Mouse (Mus musculus) intestine, embryonic 14.5 days (tissue): Measurements from ENCODE around the gene Zar1. TPM values are rescaled to one million over a fixed set of nuclear protein-coding genes. Genes with fewer than 3 reads are reported as not detected.
"Not testable (repeated sequence)": the region's sequence is repeated elsewhere in the genome, so short reads cannot be mapped to it uniquely, and the experiment has no call there.

ENCODE experiments used
- ATAC-seq: fragments of 200-750 bp; cut with Nextera tagmentation; replicated peaks from 2 replicates; pipeline ENCODE4 v1.8.0; 2017; ENCODE audit warnings: low read depth, moderate number of reproducible peaks, moderate TSS enrichment, moderate library complexity; ENCODE audit not compliant: low FRiP score, low TSS enrichment
- DNase-seq: peaks from one replicate; pipeline ENCODE4 v3.0.0-alpha.2; 2018; ENCODE audit warnings: low spot score
- H3K27ac ChIP-seq: fragments of 300-500 bp; sonication (generic); 2 replicates; pipeline ENCODE4 v1.5.1; 2014; ENCODE audit warnings: low read depth, mild to moderate bottlenecking, control low read depth
- H3K27me3 ChIP-seq: fragments of 300-500 bp; sonication (generic); replicated peaks from 2 replicates; pipeline ENCODE4 v1.6.1; 2014; ENCODE audit warnings: low read length, control low read depth; ENCODE audit not compliant: control insufficient read depth, insufficient read depth
- H3K36me3 ChIP-seq: fragments of 300-500 bp; sonication (generic); 2 replicates; pipeline ENCODE4 v1.6.1; 2014; ENCODE audit warnings: low read length, control low read depth; ENCODE audit not compliant: control insufficient read depth, insufficient read depth
- H3K4me1 ChIP-seq: fragments of 300-500 bp; sonication (generic); replicated peaks from 2 replicates; pipeline ENCODE4 v1.6.1; 2014; ENCODE audit warnings: low read length, control low read depth, mixed read lengths; ENCODE audit not compliant: control insufficient read depth, insufficient read depth
- H3K4me2 ChIP-seq: fragments of 300-500 bp; sonication (generic); 2 replicates; pipeline ENCODE4 v1.6.1; 2014; ENCODE audit warnings: low read length
- H3K4me3 ChIP-seq: fragments of 300-500 bp; sonication (generic); 2 replicates; pipeline ENCODE4 v1.5.1; 2014; ENCODE audit warnings: low read depth, low read length, control low read depth, mixed read lengths
- H3K9ac ChIP-seq: fragments of 300-500 bp; sonication (generic); 2 replicates; pipeline ENCODE4 v1.6.1; 2014; ENCODE audit warnings: mild to moderate bottlenecking, low read length
- H3K9me3 ChIP-seq: fragments of 300-500 bp; sonication (generic); 2 replicates; pipeline ENCODE4 v1.6.1; 2016; ENCODE audit warnings: low read length, control low read depth; ENCODE audit not compliant: control insufficient read depth
- WGBS: fragments of 180-500 bp; shearing (Covaris S2); extraction: QIAGEN DNeasy Blood & Tissue Kit; methylation state at CpG from one replicate; pipeline ENCODE4 v1.1.7; 2014; 5-methylcytosine and 5-hydroxymethylcytosine counted together
- polyA plus RNA-seq: library from polyadenylated mRNA; unstranded; fragments of >200 nt; fragmentation: Nextera tagmentation; extraction: Ambion mirVana; gene quantifications from 2 replicates; pipeline ENCODE4 v1.2.1, GENCODE M21; 2014

Gene Zar1
- polyA plus RNA-seq, result not detected in 2 replicates

GRCm38 (mm10) chr5:72580970-72581332 is at the start of gene Zar1:
TSS of gene Zar1 (minus strand) at chr5:72581254.
- H3K9me3 ChIP-seq, ATAC-seq, H3K4me1 ChIP-seq, H3K27ac ChIP-seq, H3K36me3 ChIP-seq, DNase-seq: not testable (repeated sequence)
- H3K27me3 ChIP-seq, result peaks cover 14% of the 10 kb centered on the region
- WGBS, result 13% methylated on average over 17 of the region's 21 CpGs
- H3K4me2 ChIP-seq, result peak within 1 kb of the TSS; percentile 69
- H3K4me3 ChIP-seq, result peak within 1 kb of the TSS; percentile 40
- H3K9ac ChIP-seq, result peak within 1 kb of the TSS; percentile 25; the same call in 1 of the 2 replicates

GRCm38 (mm10) chr5:72630026-72630425 is 49.0 kb upstream of the Zar1 start:
- Histone ChIP-seq H3K4me1 (no peaks in the 10 kb centered on the region), H3K4me2 (no peak overlapping the region), H3K9ac (no peak overlapping the region), H3K27ac (no peak overlapping the region), H3K4me3 (no peak overlapping the region), H3K36me3 (no peaks in the 10 kb centered on the region), H3K9me3 (no peaks in the 10 kb centered on the region), H3K27me3 (no peaks in the 10 kb centered on the region)
- DNase-seq, result no peak
- 91% methylated on average over 6 of the region's 6 CpGs for WGBS
- no peak for ATAC-seq

GRCm38 (mm10) chr5:72621022-72621421 is 40.0 kb upstream of the Zar1 start:
- H3K9ac ChIP-seq, result no peak overlapping the region
- DNase-seq, result no peak
- no peak overlapping the region for H3K4me3 ChIP-seq
- H3K27ac ChIP-seq, result no peak overlapping the region
- no peak overlapping the region for H3K4me2 ChIP-seq
- WGBS, result 86% methylated on average over 1 of the region's 1 CpGs
- no peaks in the 10 kb centered on the region for H3K36me3 ChIP-seq
- H3K4me1 ChIP-seq, result no peaks in the 10 kb centered on the region
- H3K27me3 ChIP-seq, result no peaks in the 10 kb centered on the region
- no peaks in the 10 kb centered on the region for H3K9me3 ChIP-seq
- no peak for ATAC-seq

- WGBS, result 84% methylated on average over 4 of the region's 4 CpGs
- no peak for ATAC-seq
Measured at GRCm38 (mm10) chr5:72617413-72617812, 36.4 kb upstream of the Zar1 start.

GRCm38 (mm10) chr5:72603138-72603537 is 22.1 kb upstream of the Zar1 start:
- 80% methylated on average over 4 of the region's 4 CpGs for whole genome bisulfite sequencing

More at GRCm38 (mm10) chr5:72617413-72617812, 36.4 kb upstream of the Zar1 start:
- Histone ChIP-seq H3K27ac (no peak overlapping the region), H3K4me2 (no peak overlapping the region), H3K4me3 (no peak overlapping the region), H3K4me1 (no peaks in the 10 kb centered on the region), H3K9ac (no peak overlapping the region), H3K27me3 (no peaks in the 10 kb centered on the region), H3K36me3 (no peaks in the 10 kb centered on the region), H3K9me3 (no peaks in the 10 kb centered on the region)
- no peak for DNase-seq

GRCm38 (mm10) chr5:72601006-72601405 is 20.0 kb upstream of the Zar1 start:
- DNase-seq (no peak), ATAC-seq (0 out of 2 replicates have a peak, but pooled peaks have one; percentile 40)
- Histone ChIP-seq H3K36me3 (no peaks in the 10 kb centered on the region), H3K9me3 (0 out of 2 replicates have a peak, but pooled peaks cover 3% of the 10 kb centered on the region), H3K27ac (no peak overlapping the region), H3K4me2 (no peak overlapping the region), H3K27me3 (no peaks in the 10 kb centered on the region), H3K9ac (no peak overlapping the region), H3K4me1 (no peaks in the 10 kb centered on the region), H3K4me3 (no peak overlapping the region)
- WGBS, result 17% methylated on average over 5 of the region's 5 CpGs

More at GRCm38 (mm10) chr5:72603138-72603537, 22.1 kb upstream of the Zar1 start:
- H3K4me2 ChIP-seq, result no peak overlapping the region
- 0 out of 2 replicates have a peak, but pooled peaks cover 3% of the 10 kb centered on the region for H3K9me3 ChIP-seq
- no peaks in the 10 kb centered on the region for H3K4me1 ChIP-seq
- no peak for DNase-seq
- H3K9ac ChIP-seq, result no peak overlapping the region
- H3K36me3 ChIP-seq, result no peaks in the 10 kb centered on the region
- no peak overlapping the region for H3K4me3 ChIP-seq
- H3K27me3 ChIP-seq, result no peaks in the 10 kb centered on the region
- ATAC-seq, result no peak
- H3K27ac ChIP-seq, result no peak overlapping the region

GRCm38 (mm10) chr5:72587192-72587681 is 6.2 kb upstream of the Zar1 start, which contains the start of gene Gm5868:
TSS of gene Gm5868 (minus strand) at chr5:72587551.
- no peaks in the 10 kb centered on the region for H3K4me1 ChIP-seq
- 3% methylated on average over 38 of the region's 38 CpGs for WGBS
- H3K27ac ChIP-seq, result no peak within 1 kb of the TSS
- H3K9ac ChIP-seq, result no peak within 1 kb of the TSS
- ATAC-seq (peak; percentile 50; the same call in 1 of the 2 replicates), DNase-seq (peak; percentile 53)
- H3K9me3 ChIP-seq, result no peaks in the 10 kb centered on the region
- H3K4me2 ChIP-seq, result peak within 1 kb of the TSS; percentile 63
- H3K36me3 ChIP-seq, result no peaks in the 10 kb centered on the region
- peaks cover 18% of the 10 kb centered on the region for H3K27me3 ChIP-seq
- peak within 1 kb of the TSS; percentile 28 for H3K4me3 ChIP-seq

- H3K4me1 ChIP-seq, H3K9me3 ChIP-seq, H3K27ac ChIP-seq, H3K9ac ChIP-seq, H3K36me3 ChIP-seq: not testable (repeated sequence)
- ATAC-seq (peak; percentile 50; the same call in 1 of the 2 replicates), DNase-seq (peak; percentile 58)
- H3K27me3 ChIP-seq, result peaks cover 18% of the 10 kb centered on the region
- peak overlapping the region; percentile 28 for H3K4me3 ChIP-seq
- H3K4me2 ChIP-seq, result peak overlapping the region; percentile 63
- 47% methylated on average over 25 of the region's 25 CpGs for WGBS
Measured at GRCm38 (mm10) chr5:72586667-72587191, 5.7 kb upstream of the Zar1 start.

GRCm38 (mm10) chr5:72586122-72586521 is 5.1 kb upstream of the Zar1 start:
- not testable (repeated sequence) for H3K4me2 ChIP-seq, H3K27ac ChIP-seq
- 43% methylated on average over 7 of the region's 7 CpGs for WGBS

More at GRCm38 (mm10) chr5:72586122-72586521, 5.1 kb upstream of the Zar1 start:
- not testable (repeated sequence) for H3K9me3 ChIP-seq, H3K4me1 ChIP-seq, H3K4me3 ChIP-seq, H3K9ac ChIP-seq, H3K36me3 ChIP-seq, DNase-seq
- peaks cover 20% of the 10 kb centered on the region for H3K27me3 ChIP-seq
- ATAC-seq, result peak; percentile 70; the same call in 1 of the 2 replicates
